Mouse (Mus musculus) myocyte (in vitro differentiated cells): ENCODE data around the gene Tdg. TPM values are rescaled to one million over a fixed set of nuclear protein-coding genes. Genes with fewer than 3 reads are reported as not detected.
A peak's percentile ranks its signal among the peaks of the same experiment; 100 is the strongest.

ENCODE experiments used
- H3K27me3 ChIP-seq: one replicate; pipeline ENCODE4 v1.6.1; 2011; ENCODE audit not compliant: control insufficient read depth, insufficient read depth, insufficient read length
- H3K36me3 ChIP-seq: one replicate; pipeline ENCODE4 v1.6.1; 2011; ENCODE audit not compliant: control insufficient read depth, insufficient read depth
- H3K4me2 ChIP-seq: one replicate; pipeline ENCODE4 v1.6.1; 2011; ENCODE audit warnings: low read depth, control low read depth
- H3K4me3 ChIP-seq: one replicate; pipeline ENCODE4 v1.5.1; 2011; ENCODE audit warnings: mild to moderate bottlenecking, control low read depth, moderate library complexity
- H3K79me2 ChIP-seq: one replicate; pipeline ENCODE4 v1.6.1; 2011; ENCODE audit not compliant: control insufficient read depth, insufficient read depth
- H3ac ChIP-seq: one replicate; pipeline ENCODE4 v1.6.1; 2011; ENCODE audit not compliant: control insufficient read depth, insufficient read length
- CEBPB ChIP-seq: IDR thresholded peaks from 2 replicates; pipeline ENCODE4 v1.6.1; 2011; ENCODE audit warnings: mild to moderate bottlenecking, moderate library complexity; ENCODE audit not compliant: poor library complexity, insufficient read depth, severe bottlenecking
- E2F4 ChIP-seq: IDR thresholded peaks from one replicate; pipeline ENCODE4 v1.6.1; 2011; ENCODE audit warnings: mild to moderate bottlenecking, control low read depth, moderate library complexity; ENCODE audit not compliant: insufficient read depth
- MAX ChIP-seq: IDR thresholded peaks from one replicate; pipeline ENCODE4 v1.6.1; 2011; ENCODE audit warnings: low read depth, mild to moderate bottlenecking, control low read depth
- MYOD1 ChIP-seq, 3 experiments: IDR thresholded peaks; one replicate each; pipeline ENCODE4 v1.6.1; 2011; ENCODE audit warnings: control low read depth in 2 of 3, low read depth in 2 of 3, mild to moderate bottlenecking in 2 of 3, moderate library complexity in 1 of 3; ENCODE audit not compliant: insufficient read length in 2 of 3, control insufficient read depth in 1 of 3
- MYOG ChIP-seq, 3 experiments: IDR thresholded peaks; one replicate each; pipeline ENCODE4 v1.6.1; 2011; ENCODE audit warnings: control low read depth in 2 of 3, low read depth in 2 of 3, mild to moderate bottlenecking in 2 of 3; ENCODE audit not compliant: insufficient read length in 2 of 3, control insufficient read depth in 1 of 3, insufficient read depth in 1 of 3
- POLR2A ChIP-seq: IDR thresholded peaks from one replicate; pipeline ENCODE4 v1.6.1; 2011; ENCODE audit warnings: low read depth, mild to moderate bottlenecking, control low read depth, moderate library complexity; ENCODE audit not compliant: insufficient read length
- POLR2AphosphoS2 ChIP-seq: IDR thresholded peaks from one replicate; pipeline ENCODE4 v1.6.1; 2011; ENCODE audit warnings: low read depth, control low read depth; ENCODE audit not compliant: insufficient read length
- REST ChIP-seq: IDR thresholded peaks from one replicate; pipeline ENCODE4 v1.6.1; 2011; ENCODE audit warnings: mild to moderate bottlenecking, control low read depth, moderate library complexity; ENCODE audit not compliant: insufficient read depth, insufficient read length
- SRF ChIP-seq: IDR thresholded peaks from one replicate; pipeline ENCODE4 v1.6.1; 2011; ENCODE audit warnings: low read depth; ENCODE audit not compliant: control insufficient read depth, insufficient read length
- TCF12 ChIP-seq: IDR thresholded peaks from one replicate; pipeline ENCODE4 v1.6.1; 2011; ENCODE audit warnings: mild to moderate bottlenecking, control low read depth; ENCODE audit not compliant: poor library complexity, insufficient read depth, severe bottlenecking
- TCF3 ChIP-seq: IDR thresholded peaks from one replicate; pipeline ENCODE4 v1.6.1; 2011; ENCODE audit warnings: low read depth, control low read depth; ENCODE audit not compliant: insufficient read length
- USF1 ChIP-seq: IDR thresholded peaks from one replicate; pipeline ENCODE4 v1.6.1; 2011; ENCODE audit warnings: low read depth, mild to moderate bottlenecking, control low read depth, moderate library complexity
- polyA plus RNA-seq: library from polyadenylated mRNA; unstranded; fragments of >200 nt; fragmentation: generic; extraction: Trizol; gene quantifications from one replicate; pipeline ENCODE4 v1.2.1, GENCODE M21; 2012; ENCODE audit warnings: missing spikeins

Gene Tdg
- polyA plus RNA-seq, 1 experiment: 18.2 TPM

GRCm38 (mm10) chr10:82695956-82696355, 66.3 kb downstream of the Tdg start, which contains the start of gene Hcfc2:
Gene Hcfc2 (plus strand): TSS chr10:82696160.
- H3K4me2 ChIP-seq: peak within 1 kb of the TSS; percentile 12
- TF ChIP-seq MYOD1 (IDR thresholded peaks at IDR 0.05; ENCODE audit: control insufficient read depth in 1 of 3, insufficient read length in 2 of 3, low read depth in 2 of 3): no peak
- no peak for TF ChIP-seq MYOG (IDR thresholded peaks at IDR 0.05; ENCODE audit: control insufficient read depth in 1 of 3, insufficient read depth in 1 of 3, insufficient read length in 2 of 3, low read depth in 2 of 3)
- no peak for TF ChIP-seq TCF12
- TF ChIP-seq SRF: no peak
- no peak for TF ChIP-seq E2F4
- no peak for TF ChIP-seq REST
- no peak for TF ChIP-seq MAX
- H3K79me2 ChIP-seq: peaks cover 16% of the 10 kb centered on the region

GRCm38 (mm10) chr10:82696453-82697079, 66.9 kb downstream of the Tdg start:
- Histone ChIP-seq H3K36me3 (no peaks in the 10 kb centered on the region), H3K79me2 (peaks cover 20% of the 10 kb centered on the region), H3K4me3 (no peak overlapping the region), H3K4me2 (peak overlapping the region; percentile 12), H3ac (no peak overlapping the region), H3K27me3 (no peaks in the 10 kb centered on the region)
- TF ChIP-seq TCF12 (no peak), REST (no peak), SRF (no peak), POLR2AphosphoS2 (no peak), MYOD1 (IDR thresholded peaks at IDR 0.05; ENCODE audit: control insufficient read depth in 1 of 3, insufficient read length in 2 of 3, low read depth in 2 of 3) (no peak), USF1 (no peak), MYOG (IDR thresholded peaks at IDR 0.05; ENCODE audit: control insufficient read depth in 1 of 3, insufficient read depth in 1 of 3, insufficient read length in 2 of 3, low read depth in 2 of 3) (no peak), E2F4 (no peak), CEBPB (no peak), TCF3 (no peak), MAX (no peak), POLR2A (no peak)

More at GRCm38 (mm10) chr10:82695956-82696355, 66.3 kb downstream of the Tdg start, which contains the start of gene Hcfc2:
- Histone ChIP-seq H3K27me3 (no peaks in the 10 kb centered on the region), H3K36me3 (no peaks in the 10 kb centered on the region), H3ac (no peak within 1 kb of the TSS), H3K4me3 (no peak within 1 kb of the TSS)

DNA sequence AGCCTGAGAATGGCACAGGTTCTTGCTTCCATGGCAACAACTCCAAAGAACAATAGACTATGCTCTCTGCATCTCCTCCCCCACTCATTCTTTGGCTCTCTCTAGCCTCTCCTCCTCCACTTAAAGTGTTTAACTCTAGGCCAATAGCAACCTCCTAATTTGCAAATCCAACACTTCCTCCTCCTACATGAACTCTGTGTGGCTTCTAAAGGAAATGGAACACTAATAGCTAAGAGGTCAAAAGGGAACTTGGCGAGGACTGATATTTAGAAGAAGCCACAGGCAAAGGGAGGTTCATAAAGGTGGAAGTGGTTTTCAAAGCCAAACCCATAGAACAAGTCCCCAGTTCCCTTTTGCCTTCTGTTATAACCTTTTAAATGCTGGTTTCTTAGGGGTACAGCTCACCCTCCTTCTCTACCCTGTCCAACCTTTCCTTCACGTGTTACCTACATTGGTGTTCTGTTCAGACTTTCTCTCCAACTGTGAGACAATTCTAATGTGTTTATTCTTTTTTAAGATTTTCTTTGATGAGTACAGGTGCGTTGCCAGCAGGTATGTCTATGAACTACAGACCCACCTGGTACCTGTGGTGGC, 67.8 kb downstream of the Tdg start:
- no peak overlapping the region for H3K4me2 ChIP-seq
- no peaks in the 10 kb centered on the region for H3K27me3 ChIP-seq
- TF ChIP-seq REST: no peak
- no peak for TF ChIP-seq POLR2AphosphoS2
- no peak for TF ChIP-seq MYOD1 (IDR thresholded peaks at IDR 0.05; ENCODE audit: control insufficient read depth in 1 of 3, insufficient read length in 2 of 3, low read depth in 2 of 3)
- no peak for TF ChIP-seq MYOG (IDR thresholded peaks at IDR 0.05; ENCODE audit: control insufficient read depth in 1 of 3, insufficient read depth in 1 of 3, insufficient read length in 2 of 3, low read depth in 2 of 3)
- no peak for TF ChIP-seq CEBPB
- no peak for TF ChIP-seq POLR2A
- no peak for TF ChIP-seq TCF12
- TF ChIP-seq TCF3: no peak
- TF ChIP-seq SRF: no peak
- TF ChIP-seq E2F4: no peak
- no peak for TF ChIP-seq USF1
- TF ChIP-seq MAX: no peak
- H3ac ChIP-seq: no peak overlapping the region
- H3K79me2 ChIP-seq: peaks cover 20% of the 10 kb centered on the region
- peaks cover 6% of the 10 kb centered on the region for H3K36me3 ChIP-seq
- H3K4me3 ChIP-seq: no peak overlapping the region

DNA sequence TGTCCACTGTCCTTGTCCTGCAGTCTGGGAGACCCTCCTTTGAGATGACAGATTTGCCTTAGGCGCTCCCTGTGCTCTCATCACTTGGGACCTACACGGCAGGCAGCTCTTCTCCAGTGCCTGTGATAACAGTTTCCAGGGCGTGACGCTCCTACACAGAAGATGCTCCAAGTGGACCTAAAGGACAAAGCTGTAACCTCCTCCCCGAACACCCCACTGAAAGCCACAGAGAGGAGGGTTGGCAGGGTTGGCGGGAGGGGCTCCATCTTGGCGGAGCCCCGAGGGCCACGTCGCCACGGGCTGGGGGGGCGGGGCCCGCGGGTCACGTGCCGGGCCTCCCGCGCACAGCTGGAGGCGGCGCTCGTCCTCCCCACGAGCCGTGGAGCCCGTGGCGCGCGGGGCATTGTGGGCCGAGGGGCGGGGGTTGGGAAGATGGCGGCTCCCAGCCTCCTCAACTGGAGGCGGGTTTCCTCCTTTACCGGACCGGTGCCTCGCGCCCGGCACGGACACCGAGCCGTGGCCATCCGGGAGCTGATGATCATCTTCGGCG, 69.2 kb downstream of the Tdg start:
- H3K4me3 ChIP-seq: peak overlapping the region; percentile 72
- peak overlapping the region; percentile 84 for H3ac ChIP-seq
- no peaks in the 10 kb centered on the region for H3K27me3 ChIP-seq
- H3K79me2 ChIP-seq: peaks cover 20% of the 10 kb centered on the region
- H3K36me3 ChIP-seq: peaks cover 9% of the 10 kb centered on the region
- TF ChIP-seq MYOD1 (IDR thresholded peaks at IDR 0.05; ENCODE audit: control insufficient read depth in 1 of 3, insufficient read length in 2 of 3, low read depth in 2 of 3): peak in 2 of 3 experiments; percentile 42 to 56
- no peak for TF ChIP-seq TCF12
- peak; percentile 76 for TF ChIP-seq USF1
- peak; percentile 72 for TF ChIP-seq POLR2A
- TF ChIP-seq POLR2AphosphoS2: peak; percentile 27
- TF ChIP-seq TCF3: no peak
- TF ChIP-seq E2F4: peak; percentile 28
- no peak for TF ChIP-seq REST
- H3K4me2 ChIP-seq: peak overlapping the region; percentile 90

DNA sequence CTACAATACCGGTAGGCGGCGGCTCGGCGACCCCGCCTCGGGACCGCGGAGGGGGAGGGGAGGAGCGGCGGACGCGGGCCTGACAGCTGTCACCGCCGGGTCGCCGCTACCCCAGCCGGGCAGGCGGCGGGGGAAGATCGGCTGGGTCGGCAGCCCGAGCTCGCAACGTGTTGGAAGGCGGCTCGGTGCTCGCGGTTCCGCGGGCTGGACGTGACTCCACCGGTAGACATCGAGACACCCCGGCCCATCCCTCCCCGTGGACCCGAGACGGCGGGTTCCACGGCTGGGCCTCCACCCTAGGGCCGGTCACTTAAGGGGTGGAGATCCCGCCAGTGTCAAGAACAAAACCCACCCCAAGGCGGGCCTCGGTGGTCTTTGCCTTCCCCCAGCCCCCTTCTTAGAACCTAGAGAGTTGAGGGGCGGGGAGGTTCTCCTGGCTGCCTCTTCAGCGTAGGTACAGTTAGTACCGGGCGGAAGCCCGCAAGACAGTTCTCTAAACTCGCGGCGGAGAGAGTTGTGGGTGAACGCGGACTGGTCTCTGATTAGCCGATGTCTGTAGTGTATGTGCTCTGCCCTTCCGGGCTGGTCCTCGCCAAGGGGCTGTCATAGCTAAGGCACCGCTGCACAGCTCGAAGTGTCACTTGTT, 69.8 kb downstream of the Tdg start:
- TF ChIP-seq MAX (no peak), REST (no peak), USF1 (no peak), E2F4 (no peak), CEBPB (no peak), MYOG (IDR thresholded peaks at IDR 0.05; ENCODE audit: control insufficient read depth in 1 of 3, insufficient read depth in 1 of 3, insufficient read length in 2 of 3, low read depth in 2 of 3) (peak in 2 of 3 experiments; percentile 88 to 91), TCF12 (no peak), MYOD1 (IDR thresholded peaks at IDR 0.05; ENCODE audit: control insufficient read depth in 1 of 3, insufficient read length in 2 of 3, low read depth in 2 of 3) (peak in 2 of 3 experiments; percentile 70 to 90), POLR2AphosphoS2 (no peak)
- Histone ChIP-seq H3K27me3 (no peaks in the 10 kb centered on the region), H3K4me2 (peak overlapping the region; percentile 85), H3K4me3 (peak overlapping the region; percentile 72), H3ac (peak overlapping the region; percentile 84), H3K36me3 (peaks cover 9% of the 10 kb centered on the region), H3K79me2 (peaks cover 20% of the 10 kb centered on the region)
